Mouse (Mus musculus) bone marrow macrophage, adult 2 months (primary cell): ENCODE data around the gene Slc41a2. TPM values are rescaled to one million over a fixed set of nuclear protein-coding genes. Genes with fewer than 3 reads are reported as not detected.
A peak's percentile ranks its signal among the peaks of the same experiment; 100 is the strongest.

ENCODE experiments used
- H3K27ac ChIP-seq: 2 replicates; pipeline ENCODE4 v1.5.1; 2012; ENCODE audit warnings: low read depth, low read length; ENCODE audit not compliant: insufficient read depth
- H3K4me1 ChIP-seq: 2 replicates; pipeline ENCODE4 v1.6.1; 2012; ENCODE audit warnings: low read length; ENCODE audit not compliant: control insufficient read depth, insufficient read depth
- H3K4me3 ChIP-seq: 2 replicates; pipeline ENCODE4 v1.5.1; 2012; ENCODE audit warnings: mild to moderate bottlenecking, low read length, moderate library complexity; ENCODE audit not compliant: insufficient read depth
- CTCF ChIP-seq: IDR thresholded peaks from 2 replicates; pipeline ENCODE4 v1.5.1; 2012; ENCODE audit warnings: low read depth, mild to moderate bottlenecking, low read length, moderate library complexity
- POLR2A ChIP-seq: IDR thresholded peaks from 2 replicates; pipeline ENCODE4 v1.6.1; 2012; ENCODE audit warnings: mild to moderate bottlenecking, low read depth, low read length, borderline replicate concordance
- polyA plus RNA-seq: library from polyadenylated mRNA; stranded (reverse); fragments of >200 nt; gene quantifications from 2 replicates; pipeline ENCODE4 v1.2.4, GENCODE M21; 2012; ENCODE audit not compliant: missing spikeins, insufficient read depth, insufficient read length

Gene Slc41a2
- polyA plus RNA-seq, 1 experiment = 18.8 TPM

- TF ChIP-seq CTCF = no peak
- TF ChIP-seq POLR2A = no peak
- H3K4me1 ChIP-seq = peaks cover 4% of the 10 kb centered on the region
- no peak overlapping the region for H3K27ac ChIP-seq
- H3K4me3 ChIP-seq = no peak overlapping the region
Measured at GRCm38 (mm10) chr10:83244131-83244530, 93.6 kb downstream of the Slc41a2 start.

GRCm38 (mm10) chr10:83242106-83242686 lies 95.5 kb downstream of the Slc41a2 start:
- no peak overlapping the region for H3K27ac ChIP-seq
- peaks cover 4% of the 10 kb centered on the region for H3K4me1 ChIP-seq
- no peak overlapping the region for H3K4me3 ChIP-seq
- TF ChIP-seq POLR2A = no peak
- no peak for TF ChIP-seq CTCF

GRCm38 (mm10) chr10:83234391-83234790 lies 103.3 kb downstream of the Slc41a2 start:
- TF ChIP-seq POLR2A = no peak
- no peak for TF ChIP-seq CTCF
- Histone ChIP-seq H3K27ac (peak overlapping the region; percentile 34), H3K4me3 (no peak overlapping the region), H3K4me1 (peaks cover 20% of the 10 kb centered on the region)

- peak overlapping the region; percentile 34 for H3K27ac ChIP-seq
- peaks cover 17% of the 10 kb centered on the region for H3K4me1 ChIP-seq
- no peak overlapping the region for H3K4me3 ChIP-seq
- TF ChIP-seq CTCF (no peak), POLR2A (no peak)
Measured at GRCm38 (mm10) chr10:83233967-83234366, 103.7 kb downstream of the Slc41a2 start.

GRCm38 (mm10) chr10:83228626-83229025 lies 109.1 kb downstream of the Slc41a2 start:
- TF ChIP-seq POLR2A (no peak), CTCF (no peak)
- Histone ChIP-seq H3K4me3 (no peak overlapping the region), H3K27ac (no peak overlapping the region), H3K4me1 (peaks cover 11% of the 10 kb centered on the region)

GRCm38 (mm10) chr10:83224999-83225398 lies 112.7 kb downstream of the Slc41a2 start:
- Histone ChIP-seq H3K4me1 (peaks cover 23% of the 10 kb centered on the region), H3K4me3 (no peak overlapping the region), H3K27ac (no peak overlapping the region)
- TF ChIP-seq CTCF (no peak), POLR2A (no peak)

- Histone ChIP-seq H3K4me1 (peaks cover 37% of the 10 kb centered on the region), H3K4me3 (no peak overlapping the region), H3K27ac (peak overlapping the region; percentile 47; the same call in 1 of the 2 replicates)
- TF ChIP-seq POLR2A = no peak
- TF ChIP-seq CTCF = no peak
Measured at GRCm38 (mm10) chr10:83220847-83221246, 116.8 kb downstream of the Slc41a2 start.

- no peak overlapping the region for H3K4me3 ChIP-seq
- no peak overlapping the region for H3K27ac ChIP-seq
- peaks cover 42% of the 10 kb centered on the region for H3K4me1 ChIP-seq
- TF ChIP-seq POLR2A (no peak), CTCF (no peak)
Measured at GRCm38 (mm10) chr10:83220217-83220616, 117.5 kb downstream of the Slc41a2 start.

GRCm38 (mm10) chr10:83219729-83220128 lies 118.0 kb downstream of the Slc41a2 start:
- no peak overlapping the region for H3K4me3 ChIP-seq
- H3K27ac ChIP-seq = no peak overlapping the region
- peak; percentile 33; the same call in 1 of the 2 replicates for TF ChIP-seq CTCF
- no peak for TF ChIP-seq POLR2A
- peaks cover 47% of the 10 kb centered on the region for H3K4me1 ChIP-seq

- TF ChIP-seq POLR2A = no peak
- no peak for TF ChIP-seq CTCF
- Histone ChIP-seq H3K4me1 (peaks cover 52% of the 10 kb centered on the region), H3K27ac (no peak overlapping the region), H3K4me3 (no peak overlapping the region)
Measured at GRCm38 (mm10) chr10:83218778-83219177, 118.9 kb downstream of the Slc41a2 start.

- no peak overlapping the region for H3K4me3 ChIP-seq
- H3K4me1 ChIP-seq = peaks cover 51% of the 10 kb centered on the region
- H3K27ac ChIP-seq = no peak overlapping the region
- no peak for TF ChIP-seq POLR2A
- TF ChIP-seq CTCF = no peak
Measured at GRCm38 (mm10) chr10:83217256-83217655, 120.4 kb downstream of the Slc41a2 start.
